Mouse (Mus musculus): ENCODE results near the gene Med20. TPM values are rescaled to one million over a fixed set of nuclear protein-coding genes. Genes with fewer than 3 reads are reported as not detected.
A peak's percentile ranks its signal among the peaks of the same experiment; 100 is the strongest.

Med20 gene
- 10 to 100 TPM; 12.9 to 14.9 TPM for total RNA-seq (2021)
- long read RNA-seq, experiment 1, transcript Med20-201 (4 exons, 2,054 nt): major isoform, 14 of 15 reads
- long read RNA-seq, experiment 1, partial matches to known transcripts: 0 of 15 reads
- long read RNA-seq, experiment 1, other reads (novel, unspliced or antisense): 1 of 15 reads
- long read RNA-seq, experiment 2, transcript Med20-201 (4 exons, 2,054 nt): major isoform, 22 of 23 reads
- long read RNA-seq, experiment 2, partial matches to known transcripts: 1 of 23 reads
- long read RNA-seq, experiment 2, other reads (novel, unspliced or antisense): 0 of 23 reads

- intact Hi-C loops (cut with DNase I): loop anchor here (5.0 kb wide), 1 partner anchor 66 kb away; no protein-coding TSS in a partner anchor
- peak; percentile 94 to 95 for DNase-seq
Observed at GRCm38 (mm10) chr17:47610849-47611660, at the start of gene Med20, which contains the start of the genes Bysl and Gm20517. Gene Med20 (plus strand): TSS chr17:47611582. Gene Bysl (minus strand): TSS chr17:47611492. Gene Gm20517 (plus strand): TSS chr17:47611589.

- intact Hi-C loops (cut with DNase I): no loop called here
- DNase-seq: no peak
Observed at GRCm38 (mm10) chr17:47562875-47563274, 48.5 kb upstream of the Med20 start.

GRCm38 (mm10) chr17:47564612-47565011, 46.8 kb upstream of the Med20 start:
- no peak for DNase-seq
- intact Hi-C loops (cut with DNase I): no loop called here

GRCm38 (mm10) chr17:47566133-47566532, 45.2 kb upstream of the Med20 start:
- intact Hi-C loops (cut with DNase I): no loop called here
- no peak for DNase-seq

GRCm38 (mm10) chr17:47567271-47567670, 44.1 kb upstream of the Med20 start:
- DNase-seq: no peak

GRCm38 (mm10) chr17:47568389-47568788, 43.0 kb upstream of the Med20 start:
- intact Hi-C loops (cut with DNase I): no loop called here
- no peak for DNase-seq

More at GRCm38 (mm10) chr17:47567271-47567670, 44.1 kb upstream of the Med20 start:
- intact Hi-C loops (cut with DNase I): no loop called here

- intact Hi-C loops (cut with DNase I): no loop called here
- no peak for DNase-seq
Observed at GRCm38 (mm10) chr17:47568951-47569527, 42.3 kb upstream of the Med20 start.

- intact Hi-C loops (cut with DNase I): no loop called here
- DNase-seq: no peak
Observed at GRCm38 (mm10) chr17:47571621-47572020, 39.8 kb upstream of the Med20 start.

- intact Hi-C loops (cut with DNase I): no loop called here
- no peak for DNase-seq
Observed at GRCm38 (mm10) chr17:47572436-47572835, 38.9 kb upstream of the Med20 start.

- DNase-seq: no peak
- intact Hi-C loops (cut with DNase I): no loop called here
Observed at GRCm38 (mm10) chr17:47574028-47574427, 37.4 kb upstream of the Med20 start.

GRCm38 (mm10) chr17:47574830-47575229, 36.6 kb upstream of the Med20 start:
- intact Hi-C loops (cut with DNase I): no loop called here
- DNase-seq: no peak

GRCm38 (mm10) chr17:47578655-47579054, 32.7 kb upstream of the Med20 start:
- no peak for DNase-seq
- intact Hi-C loops (cut with DNase I): no loop called here

GRCm38 (mm10) chr17:47580962-47581361, 30.4 kb upstream of the Med20 start:
- intact Hi-C loops (cut with DNase I): no loop called here
- DNase-seq: no peak

GRCm38 (mm10) chr17:47588517-47588916, 22.9 kb upstream of the Med20 start:
- no peak for DNase-seq
- intact Hi-C loops (cut with DNase I): no loop called here

GRCm38 (mm10) chr17:47591073-47591472, 20.3 kb upstream of the Med20 start:
- no peak for DNase-seq
- intact Hi-C loops (cut with DNase I): no loop called here

- peak; percentile 88 to 94 for DNase-seq
- intact Hi-C loops (cut with DNase I): no loop called here
Observed at GRCm38 (mm10) chr17:47593215-47593853, 18.0 kb upstream of the Med20 start.

GRCm38 (mm10) chr17:47593854-47594182, 17.6 kb upstream of the Med20 start:
- intact Hi-C loops (cut with DNase I): no loop called here
- DNase-seq: no peak

GRCm38 (mm10) chr17:47594183-47594968, 17.0 kb upstream of the Med20 start:
- intact Hi-C loops (cut with DNase I): no loop called here
- peak in 1 of 2 experiments; percentile 35 for DNase-seq

GRCm38 (mm10) chr17:47594969-47595247, 16.5 kb upstream of the Med20 start:
- intact Hi-C loops (cut with DNase I): loop anchor here (5.0 kb wide), 1 partner anchor 83 kb away; no protein-coding TSS in a partner anchor
- no peak for DNase-seq

Measured in gastrocnemius, postnatal 36 days (tissue).